Mouse (Mus musculus) layer of hippocampus, adult 11-12 months (tissue): ENCODE data around the gene Prokr2.

ENCODE experiments used
- DNase-seq: peaks from one replicate; pipeline ENCODE4 v3.0.0; 2022; ENCODE audit warnings: low spot score

Prokr2 gene

GRCm38 (mm10) chr2:132385194-132385838, at the start of gene Prokr2:
Prokr2 (minus strand) TSS chr2:132385447.
- no peak for DNase-seq

- DNase-seq, result no peak
Measured at GRCm38 (mm10) chr2:132427160-132427941, 42.1 kb upstream of the Prokr2 start.

DNA sequence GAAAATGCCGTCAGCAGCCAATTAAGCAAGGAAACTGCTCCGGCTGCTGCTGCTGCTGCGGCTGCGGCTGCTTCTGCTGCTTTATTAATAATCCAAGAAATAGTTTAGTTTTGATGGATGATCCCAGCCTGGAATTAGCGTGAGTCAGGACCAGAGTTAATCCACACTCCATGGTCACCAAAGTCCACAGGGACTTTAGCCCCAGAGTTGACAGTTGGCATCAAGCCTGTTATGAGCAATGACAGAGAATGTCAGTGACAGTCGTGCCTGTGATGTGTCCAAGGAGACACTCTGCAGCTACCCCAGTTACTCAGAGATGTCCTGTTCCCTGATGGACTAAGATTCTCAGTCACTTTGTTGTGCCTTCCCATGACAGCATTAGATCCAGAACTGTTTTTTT, 40.3 kb upstream of the Prokr2 start:
- no peak for DNase-seq

DNA sequence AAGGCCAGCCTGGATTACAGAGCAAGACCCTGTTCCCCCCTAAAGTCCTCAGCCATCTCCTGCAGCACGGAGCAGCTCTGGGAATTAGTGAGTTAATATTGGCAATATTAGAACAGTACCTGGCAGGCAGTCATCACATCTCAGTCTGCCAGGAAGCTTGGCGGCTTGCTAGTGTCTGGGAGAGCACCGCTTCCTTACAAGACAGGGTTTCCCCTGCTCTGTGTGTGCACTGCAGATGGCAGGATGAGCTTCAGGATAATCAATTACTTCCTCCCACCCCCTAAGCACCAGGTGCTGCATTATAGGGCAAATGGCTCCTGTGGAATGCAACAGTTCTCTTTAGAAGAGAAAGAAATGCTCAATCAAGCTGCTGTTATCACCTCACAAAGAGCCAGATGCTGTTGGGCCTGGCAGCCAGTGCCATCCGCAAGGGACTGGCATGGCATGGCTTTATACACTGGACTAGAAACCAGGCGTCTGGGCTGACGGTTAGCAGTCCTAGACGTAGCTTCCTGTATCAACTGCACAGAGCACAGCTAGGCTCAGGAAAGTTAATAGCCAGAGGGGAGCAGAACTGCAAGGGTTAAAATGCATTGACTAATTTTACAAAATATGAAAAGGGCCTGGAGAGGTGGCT, 38.3 kb upstream of the Prokr2 start:
- no peak for DNase-seq

DNA sequence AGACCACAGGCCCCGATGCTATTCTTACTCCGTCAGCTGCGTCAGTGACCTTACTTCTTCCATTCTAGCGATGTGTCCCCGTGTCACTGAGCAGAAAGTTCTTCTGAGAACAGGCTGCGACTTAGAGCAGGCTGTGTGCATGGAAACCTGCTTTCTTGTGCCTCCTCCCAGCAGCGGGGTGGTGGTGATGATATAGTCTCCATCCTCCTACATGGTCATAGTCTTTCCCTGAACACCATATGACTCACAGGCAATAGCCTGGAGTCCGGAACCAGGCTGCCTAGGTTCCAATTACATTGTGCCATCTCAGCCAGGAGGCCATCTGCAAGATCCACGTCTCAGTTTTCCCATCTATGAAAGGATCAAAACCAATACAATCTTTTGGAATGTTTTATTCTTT, 37.6 kb upstream of the Prokr2 start:
- DNase-seq, result no peak

DNA sequence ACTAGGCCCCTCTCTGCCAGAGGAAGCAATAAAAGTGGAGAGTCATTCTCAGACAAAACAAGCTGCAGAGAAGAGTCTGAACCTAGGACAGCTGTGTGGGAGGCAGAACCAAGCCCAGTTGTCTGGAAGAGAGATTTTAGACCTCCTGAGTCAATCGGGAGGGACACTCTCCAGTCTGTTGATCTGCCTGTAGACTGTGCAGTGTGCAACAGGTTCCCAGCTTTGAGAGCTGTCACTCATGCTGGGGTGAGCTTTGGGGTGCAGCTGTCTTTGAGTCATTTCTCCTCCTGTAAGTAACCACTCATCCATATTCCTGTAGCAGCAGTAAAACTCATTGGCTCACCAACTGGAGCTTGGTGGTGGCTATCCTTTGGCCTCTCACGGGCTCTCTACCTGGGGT, 33.2 kb upstream of the Prokr2 start:
- DNase-seq, result no peak

DNA sequence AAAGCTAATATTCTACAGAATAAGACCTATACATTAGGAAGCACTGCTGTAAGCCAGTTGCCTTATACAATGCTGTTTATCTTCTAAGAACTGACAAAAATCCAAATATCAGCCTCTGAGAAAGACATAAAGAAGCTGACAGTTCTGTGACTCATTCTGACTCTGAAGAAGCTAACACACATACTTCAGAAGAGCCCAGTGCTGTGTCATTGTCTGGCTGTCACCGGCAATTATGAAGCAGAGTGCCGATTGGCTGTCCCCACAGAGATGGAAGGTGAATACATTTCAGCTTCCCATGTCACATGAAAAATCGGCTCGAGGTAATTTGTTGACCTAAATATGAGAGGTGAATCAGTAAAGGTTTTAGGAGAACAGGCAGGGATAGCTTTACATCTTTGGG, 24.9 kb upstream of the Prokr2 start:
- no peak for DNase-seq

- DNase-seq, result no peak
Measured at GRCm38 (mm10) chr2:132398136-132398535, 12.9 kb upstream of the Prokr2 start.

- no peak for DNase-seq
Measured at GRCm38 (mm10) chr2:132395753-132396152, 10.5 kb upstream of the Prokr2 start.

GRCm38 (mm10) chr2:132390607-132391160, 5.4 kb upstream of the Prokr2 start:
- DNase-seq, result no peak

DNA sequence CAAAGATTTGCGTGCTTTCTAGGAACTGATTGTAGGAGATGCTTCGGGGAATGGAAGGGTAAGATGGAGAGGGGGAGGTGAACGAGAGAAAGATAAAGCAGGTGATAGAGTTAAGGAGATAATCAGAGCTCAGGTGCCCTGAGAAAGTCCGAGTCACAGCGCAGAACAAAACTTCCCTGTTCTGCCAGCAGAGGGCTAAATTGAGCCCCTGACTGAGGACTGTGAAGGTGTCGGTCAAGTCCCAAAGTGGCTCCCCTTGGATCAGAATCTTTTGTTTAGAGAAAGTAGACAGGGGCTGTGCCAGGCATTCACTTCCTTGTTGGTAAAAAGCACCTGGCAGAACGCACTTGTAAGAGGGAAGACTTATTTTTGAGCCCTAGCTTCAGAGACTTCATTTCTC, 4.3 kb upstream of the Prokr2 start:
- DNase-seq, result no peak

DNA sequence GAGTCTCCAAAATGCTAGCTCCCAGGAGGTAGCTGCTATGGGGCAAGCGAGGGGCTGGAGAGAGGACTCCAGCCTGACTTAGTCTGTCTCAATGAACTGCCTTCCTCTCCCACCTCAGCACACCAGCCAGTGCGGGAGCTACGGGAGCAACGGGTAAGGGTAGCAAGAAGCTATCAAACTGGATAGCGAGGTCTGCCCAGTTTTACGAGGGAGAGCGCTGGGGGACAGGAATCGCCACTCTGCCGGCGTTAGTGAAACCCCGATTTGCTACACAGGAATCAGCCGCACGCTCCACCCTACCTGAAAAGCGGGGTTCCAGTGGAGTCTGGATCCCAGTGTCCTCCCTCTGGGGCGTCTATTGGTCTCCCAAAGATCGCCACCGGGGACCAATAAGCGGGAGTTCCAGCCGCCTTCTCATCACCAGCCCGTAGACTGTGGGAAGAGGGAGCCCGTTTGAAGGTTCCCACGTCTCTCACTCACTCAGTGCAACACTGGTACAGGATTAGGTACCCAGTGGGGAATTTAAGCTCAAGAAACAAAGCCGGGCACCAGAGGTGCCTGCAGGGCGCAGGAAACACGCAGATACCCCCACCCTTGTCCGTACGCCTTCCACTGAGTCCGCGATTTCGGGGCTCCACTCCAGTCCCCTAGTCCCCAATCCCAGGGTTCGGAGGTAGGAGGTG, 595 bp downstream of the Prokr2 start:
- no peak for DNase-seq

DNA sequence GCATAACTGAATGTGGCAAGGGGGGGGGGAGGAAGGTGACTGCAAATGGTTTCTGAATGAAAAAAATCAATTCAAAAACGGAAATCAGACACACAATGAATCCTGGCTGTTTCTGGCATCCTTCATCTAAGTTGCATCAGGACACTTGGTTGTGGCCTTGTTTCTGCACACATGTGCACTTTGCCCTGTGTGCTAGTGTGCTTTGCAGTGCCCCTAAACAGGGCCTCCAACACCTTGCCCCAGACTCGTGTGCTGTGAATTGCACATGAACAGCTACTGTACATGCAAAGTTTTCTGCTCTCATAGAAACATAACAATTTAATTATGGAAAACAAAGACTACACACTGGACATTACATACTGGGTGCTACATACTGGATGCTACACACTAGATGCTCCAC, 2.9 kb downstream of the Prokr2 start:
- no peak for DNase-seq

GRCm38 (mm10) chr2:132379690-132380089, 5.6 kb downstream of the Prokr2 start:
- DNase-seq, result no peak

GRCm38 (mm10) chr2:132378602-132379150, 6.6 kb downstream of the Prokr2 start:
- no peak for DNase-seq

DNA sequence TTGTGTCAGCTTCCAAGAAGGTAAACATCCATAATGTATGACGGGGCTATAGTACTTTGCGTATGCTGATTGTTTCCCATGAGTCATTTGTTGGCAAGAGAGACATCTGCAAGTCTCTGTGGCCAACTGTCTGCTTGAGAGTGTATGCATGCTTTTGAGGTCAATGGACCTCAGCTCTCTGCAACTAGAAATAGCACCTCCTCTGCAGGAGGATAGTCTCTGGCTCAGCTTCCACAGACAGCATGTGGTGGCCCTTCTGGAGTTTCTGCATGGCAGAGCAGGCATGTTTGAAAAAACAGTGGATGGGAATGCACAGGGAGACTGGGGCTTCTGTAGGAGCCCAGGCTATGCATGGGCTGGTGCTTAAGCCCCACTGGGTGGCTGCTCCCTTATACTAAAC, 7.8 kb downstream of the Prokr2 start:
- peak; percentile 38 for DNase-seq

DNA sequence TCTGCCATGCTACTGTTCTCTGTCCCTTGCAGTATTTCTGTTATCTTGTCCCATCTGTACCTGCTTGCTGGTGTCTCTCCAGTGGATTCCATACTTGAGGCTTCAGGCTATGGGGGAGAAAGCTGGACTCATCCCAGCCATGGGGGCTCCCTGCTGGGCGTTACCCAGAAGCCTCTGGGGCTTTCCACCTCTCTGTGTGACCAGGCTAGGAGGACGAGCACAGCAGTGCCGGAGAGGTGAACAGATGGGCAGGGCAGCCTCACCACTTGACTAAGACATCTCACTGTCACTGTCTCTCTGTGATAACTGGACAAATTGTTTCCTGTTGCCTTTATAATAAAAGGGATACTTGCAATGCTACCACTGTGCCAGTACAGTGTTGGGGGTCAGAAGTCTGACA, 9.5 kb downstream of the Prokr2 start:
- DNase-seq, result no peak

DNA sequence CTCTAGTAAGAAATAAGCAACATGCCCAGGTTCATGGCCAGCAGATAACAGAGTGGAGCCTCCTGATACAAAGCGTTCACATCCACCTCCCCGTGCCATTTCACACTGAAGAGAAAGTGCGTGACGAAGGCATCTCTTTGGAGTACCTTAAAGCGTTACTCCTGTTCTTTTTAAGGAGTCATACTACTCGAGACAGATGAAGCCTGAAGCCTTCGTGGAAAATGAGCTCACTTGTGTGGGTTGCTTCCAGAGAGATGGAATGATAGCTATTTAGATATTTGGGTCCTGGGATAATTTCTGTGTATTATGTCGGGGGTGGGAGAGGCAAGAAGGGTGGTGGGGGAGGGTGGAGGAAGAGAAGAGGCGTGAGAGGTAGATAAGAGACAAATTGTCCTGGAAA, 10.1 kb downstream of the Prokr2 start:
- no peak for DNase-seq

GRCm38 (mm10) chr2:132373748-132374147, 11.5 kb downstream of the Prokr2 start:
- DNase-seq, result no peak

DNA sequence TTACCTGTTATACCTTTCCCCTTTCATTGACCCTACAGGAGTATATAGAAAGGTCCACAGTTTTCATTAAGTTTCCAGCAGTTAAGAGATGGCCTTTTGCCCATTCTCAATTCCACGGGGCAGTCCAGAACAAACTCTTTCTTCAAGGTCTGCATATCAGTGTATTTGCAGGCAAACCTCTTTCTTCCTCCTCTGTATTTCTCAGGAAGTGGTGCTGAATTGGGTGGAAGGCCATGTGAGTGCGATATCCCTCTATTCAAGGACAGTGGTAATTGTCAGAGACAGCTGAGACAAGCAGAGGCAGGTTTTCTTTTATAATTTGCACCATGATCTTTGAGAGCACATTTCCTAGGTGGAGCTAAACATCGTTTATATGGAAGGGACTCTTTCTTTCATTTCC, 16.8 kb downstream of the Prokr2 start:
- DNase-seq, result no peak

GRCm38 (mm10) chr2:132343846-132344245, 41.4 kb downstream of the Prokr2 start:
- DNase-seq, result peak; percentile 37

GRCm38 (mm10) chr2:132341293-132341692, 44.0 kb downstream of the Prokr2 start:
- no peak for DNase-seq
